Mouse (Mus musculus): ENCODE measurements around the gene Lmod2. TPM values are rescaled to one million over a fixed set of nuclear protein-coding genes. Genes with fewer than 3 reads are reported as not detected.
A peak's percentile ranks its signal among the peaks of the same experiment; 100 is the strongest.

Lmod2 gene
- total RNA-seq, 2 experiments from 2014 or later, result not detected

- DNase-seq (ENCODE audit: low spot score in 2 of 2), result no peak
These were observed 4.1 kb downstream of the Lmod2 start for GRCm38 (mm10) chr6:24601668-24602067.

GRCm38 (mm10) chr6:24602351-24602750 is 4.8 kb downstream of the Lmod2 start:
- DNase-seq (ENCODE audit: low spot score in 2 of 2), result no peak

- DNase-seq (ENCODE audit: low spot score in 2 of 2), result no peak
These were observed 5.4 kb downstream of the Lmod2 start for GRCm38 (mm10) chr6:24602993-24603392.

- DNase-seq (ENCODE audit: low spot score in 2 of 2), result no peak
These were observed 6.7 kb downstream of the Lmod2 start for GRCm38 (mm10) chr6:24604289-24604688.

GRCm38 (mm10) chr6:24605631-24606030 is 8.1 kb downstream of the Lmod2 start:
- no peak for DNase-seq (ENCODE audit: low spot score in 2 of 2)

- DNase-seq (ENCODE audit: low spot score in 2 of 2), result no peak
These were observed 8.9 kb downstream of the Lmod2 start for GRCm38 (mm10) chr6:24606512-24606911.

GRCm38 (mm10) chr6:24607531-24607930 is 10.0 kb downstream of the Lmod2 start:
- DNase-seq (ENCODE audit: low spot score in 2 of 2), result no peak

GRCm38 (mm10) chr6:24608129-24608528 is 10.6 kb downstream of the Lmod2 start:
- DNase-seq (ENCODE audit: low spot score in 2 of 2), result no peak

GRCm38 (mm10) chr6:24608682-24609081 is 11.1 kb downstream of the Lmod2 start:
- no peak for DNase-seq (ENCODE audit: low spot score in 2 of 2)

GRCm38 (mm10) chr6:24609531-24609930 is 12.0 kb downstream of the Lmod2 start:
- DNase-seq (ENCODE audit: low spot score in 2 of 2), result no peak

GRCm38 (mm10) chr6:24610358-24610757 is 12.8 kb downstream of the Lmod2 start:
- DNase-seq (ENCODE audit: low spot score in 2 of 2), result no peak

- no peak for DNase-seq (ENCODE audit: low spot score in 2 of 2)
These were observed 14.7 kb downstream of the Lmod2 start for GRCm38 (mm10) chr6:24612074-24612755.

- no peak for DNase-seq (ENCODE audit: low spot score in 2 of 2)
These were observed 15.8 kb downstream of the Lmod2 start for GRCm38 (mm10) chr6:24613346-24613745.

GRCm38 (mm10) chr6:24613918-24614317 is 16.4 kb downstream of the Lmod2 start:
- no peak for DNase-seq (ENCODE audit: low spot score in 2 of 2)

GRCm38 (mm10) chr6:24616746-24617145 is 19.2 kb downstream of the Lmod2 start:
- DNase-seq (ENCODE audit: low spot score in 2 of 2), result peak in 1 of 2 experiments; percentile 27

GRCm38 (mm10) chr6:24619285-24620045 is 21.9 kb downstream of the Lmod2 start:
- DNase-seq (ENCODE audit: low spot score in 2 of 2), result no peak

- DNase-seq (ENCODE audit: low spot score in 2 of 2), result no peak
These were observed 23.4 kb downstream of the Lmod2 start for GRCm38 (mm10) chr6:24620936-24621335.

GRCm38 (mm10) chr6:24622098-24622497 is 24.5 kb downstream of the Lmod2 start:
- DNase-seq (ENCODE audit: low spot score in 2 of 2), result no peak

GRCm38 (mm10) chr6:24627586-24628030 is 30.0 kb downstream of the Lmod2 start:
- peak in 1 of 2 experiments; percentile 78 for DNase-seq (ENCODE audit: low spot score in 2 of 2)

GRCm38 (mm10) chr6:24628499-24628898 is 30.9 kb downstream of the Lmod2 start:
- no peak for DNase-seq (ENCODE audit: low spot score in 2 of 2)

- DNase-seq (ENCODE audit: low spot score in 2 of 2), result no peak
These were observed 34.5 kb downstream of the Lmod2 start for GRCm38 (mm10) chr6:24632061-24632460.

- no peak for DNase-seq (ENCODE audit: low spot score in 2 of 2)
These were observed 36.5 kb downstream of the Lmod2 start for GRCm38 (mm10) chr6:24634065-24634464.

- peak in 1 of 2 experiments; percentile 27 for DNase-seq (ENCODE audit: low spot score in 2 of 2)
These were observed 38.3 kb downstream of the Lmod2 start for GRCm38 (mm10) chr6:24635814-24636213.

All from layer of hippocampus, adult 18-20 months (tissue).